Mouse (Mus musculus) spleen, adult 2 months (tissue): ENCODE data around the gene Tab1.

ENCODE experiments used
- CTCF ChIP-seq: fragments of 200-500 bp; IDR thresholded peaks from 2 replicates; pipeline ENCODE4 v1.5.1; 2011; ENCODE audit warnings: mild to moderate bottlenecking, inconsistent platforms; ENCODE audit not compliant: insufficient read depth, insufficient read length, insufficient replicate concordance; ENCODE audit errors: extremely low read depth
- POLR2A ChIP-seq: fragments of 200-500 bp; IDR thresholded peaks from 2 replicates; pipeline ENCODE4 v1.6.1; 2011; ENCODE audit warnings: low read depth, low read length, inconsistent platforms

- no peak for TF ChIP-seq CTCF
- TF ChIP-seq POLR2A = no peak
These were observed 37.3 kb upstream of the Tab1 start for GRCm38 (mm10) chr15:80095596-80095995.
